Mouse (Mus musculus): ENCODE results near the gene Rrp7a.
A peak's percentile ranks its signal among the peaks of the same experiment; 100 is the strongest.
"Not testable (repeated sequence)": the region's sequence is repeated elsewhere in the genome, so short reads cannot be mapped to it uniquely, and the experiment has no call there.

Rrp7a gene

GRCm38 (mm10) chr15:83156929-83157666, 34.5 kb upstream of the Rrp7a start:
- peak; percentile 54 to 65 for DNase-seq (ENCODE audit: low spot score in 2 of 2)

GRCm38 (mm10) chr15:83155672-83156419, 33.2 kb upstream of the Rrp7a start:
- DNase-seq (ENCODE audit: low spot score in 2 of 2), result no peak

- DNase-seq (ENCODE audit: low spot score in 2 of 2), result no peak
Observed at GRCm38 (mm10) chr15:83154309-83154708, 31.7 kb upstream of the Rrp7a start.

GRCm38 (mm10) chr15:83150694-83151093, 28.1 kb upstream of the Rrp7a start:
- DNase-seq (ENCODE audit: low spot score in 2 of 2), result no peak

GRCm38 (mm10) chr15:83150073-83150442, 27.5 kb upstream of the Rrp7a start:
- DNase-seq (ENCODE audit: low spot score in 2 of 2), result no peak

GRCm38 (mm10) chr15:83149196-83150072, 26.8 kb upstream of the Rrp7a start, which contains the start of gene Poldip3:
Gene Poldip3, minus strand, starts transcription at chr15:83149384.
- DNase-seq (ENCODE audit: low spot score in 2 of 2), result peak; percentile 95 to 98

GRCm38 (mm10) chr15:83148801-83149195, 26.2 kb upstream of the Rrp7a start:
- DNase-seq (ENCODE audit: low spot score in 2 of 2), result no peak

- no peak for DNase-seq (ENCODE audit: low spot score in 2 of 2)
Observed at GRCm38 (mm10) chr15:83148395-83148794, 25.8 kb upstream of the Rrp7a start.

GRCm38 (mm10) chr15:83145541-83145940, 22.9 kb upstream of the Rrp7a start:
- no peak for DNase-seq (ENCODE audit: low spot score in 2 of 2)

- no peak for DNase-seq (ENCODE audit: low spot score in 2 of 2)
Observed at GRCm38 (mm10) chr15:83142861-83143260, 20.3 kb upstream of the Rrp7a start.

GRCm38 (mm10) chr15:83135654-83136053, 13.1 kb upstream of the Rrp7a start:
- no peak for DNase-seq (ENCODE audit: low spot score in 2 of 2)

- DNase-seq (ENCODE audit: low spot score in 2 of 2), result no peak
Observed at GRCm38 (mm10) chr15:83134671-83135070, 12.1 kb upstream of the Rrp7a start.

- DNase-seq (ENCODE audit: low spot score in 2 of 2), result no peak
Observed at GRCm38 (mm10) chr15:83129530-83130231, 7.1 kb upstream of the Rrp7a start.

- not testable (repeated sequence) for DNase-seq (ENCODE audit: low spot score in 2 of 2)
Observed at GRCm38 (mm10) chr15:83127037-83127436, 4.4 kb upstream of the Rrp7a start.

GRCm38 (mm10) chr15:83126582-83126981, 4.0 kb upstream of the Rrp7a start:
- no peak for DNase-seq (ENCODE audit: low spot score in 2 of 2)

- no peak for DNase-seq (ENCODE audit: low spot score in 2 of 2)
Observed at GRCm38 (mm10) chr15:83124625-83125024, 2.0 kb upstream of the Rrp7a start.

GRCm38 (mm10) chr15:83121709-83122565, 664 bp downstream of the Rrp7a start:
- peak; percentile 20 to 28 for DNase-seq (ENCODE audit: low spot score in 2 of 2)

- DNase-seq (ENCODE audit: low spot score in 2 of 2), result no peak
Observed at GRCm38 (mm10) chr15:83118360-83118759, 4.2 kb downstream of the Rrp7a start.

GRCm38 (mm10) chr15:83115071-83115470, 7.5 kb downstream of the Rrp7a start:
- no peak for DNase-seq (ENCODE audit: low spot score in 2 of 2)

GRCm38 (mm10) chr15:83114106-83114505, 8.5 kb downstream of the Rrp7a start:
- DNase-seq (ENCODE audit: low spot score in 2 of 2), result no peak
